Mouse (Mus musculus) olfactory bulb, adult 2 months (tissue): ENCODE measurements around the gene Erg28. TPM values are rescaled to one million over a fixed set of nuclear protein-coding genes. Genes with fewer than 3 reads are reported as not detected.

Experiments used
- H3K27ac ChIP-seq: fragments of 200-500 bp; 2 replicates; pipeline ENCODE4 v1.5.1; 2012; ENCODE audit warnings: low read depth, low read length; ENCODE audit not compliant: insufficient read depth
- H3K4me1 ChIP-seq: fragments of 200-500 bp; 2 replicates; pipeline ENCODE4 v1.6.1; 2012; ENCODE audit warnings: low read length; ENCODE audit not compliant: control insufficient read depth, insufficient read depth
- H3K4me3 ChIP-seq: fragments of 200-500 bp; 2 replicates; pipeline ENCODE4 v1.5.1; 2012; ENCODE audit warnings: mild to moderate bottlenecking, low read depth, low read length, moderate library complexity; ENCODE audit not compliant: insufficient read depth
- CTCF ChIP-seq: fragments of 200-500 bp; IDR thresholded peaks from 2 replicates; pipeline ENCODE4 v1.5.1; 2012; ENCODE audit warnings: low read depth, mild to moderate bottlenecking, low read length, moderate library complexity; ENCODE audit not compliant: insufficient read depth
- POLR2A ChIP-seq: fragments of 200-500 bp; IDR thresholded peaks from 2 replicates; pipeline ENCODE4 v1.6.1; 2012; ENCODE audit warnings: mild to moderate bottlenecking, low read depth, low read length, moderate library complexity; ENCODE audit not compliant: insufficient read depth
- WGBS: fragments of 180-500 bp; shearing (Covaris S2); methylation state at CpG from one replicate; pipeline ENCODE4 v1.1.7; 2018; 5-methylcytosine and 5-hydroxymethylcytosine counted together
- polyA plus RNA-seq: library from polyadenylated mRNA; stranded (reverse); fragments of >200 nt; gene quantifications from 2 replicates; pipeline ENCODE4 v1.2.4, GENCODE M21; 2012; ENCODE audit warnings: low replicate concordance; ENCODE audit not compliant: missing spikeins, insufficient read depth, insufficient read length

The Erg28 gene
- polyA plus RNA-seq, result not detected in 2 replicates

DNA sequence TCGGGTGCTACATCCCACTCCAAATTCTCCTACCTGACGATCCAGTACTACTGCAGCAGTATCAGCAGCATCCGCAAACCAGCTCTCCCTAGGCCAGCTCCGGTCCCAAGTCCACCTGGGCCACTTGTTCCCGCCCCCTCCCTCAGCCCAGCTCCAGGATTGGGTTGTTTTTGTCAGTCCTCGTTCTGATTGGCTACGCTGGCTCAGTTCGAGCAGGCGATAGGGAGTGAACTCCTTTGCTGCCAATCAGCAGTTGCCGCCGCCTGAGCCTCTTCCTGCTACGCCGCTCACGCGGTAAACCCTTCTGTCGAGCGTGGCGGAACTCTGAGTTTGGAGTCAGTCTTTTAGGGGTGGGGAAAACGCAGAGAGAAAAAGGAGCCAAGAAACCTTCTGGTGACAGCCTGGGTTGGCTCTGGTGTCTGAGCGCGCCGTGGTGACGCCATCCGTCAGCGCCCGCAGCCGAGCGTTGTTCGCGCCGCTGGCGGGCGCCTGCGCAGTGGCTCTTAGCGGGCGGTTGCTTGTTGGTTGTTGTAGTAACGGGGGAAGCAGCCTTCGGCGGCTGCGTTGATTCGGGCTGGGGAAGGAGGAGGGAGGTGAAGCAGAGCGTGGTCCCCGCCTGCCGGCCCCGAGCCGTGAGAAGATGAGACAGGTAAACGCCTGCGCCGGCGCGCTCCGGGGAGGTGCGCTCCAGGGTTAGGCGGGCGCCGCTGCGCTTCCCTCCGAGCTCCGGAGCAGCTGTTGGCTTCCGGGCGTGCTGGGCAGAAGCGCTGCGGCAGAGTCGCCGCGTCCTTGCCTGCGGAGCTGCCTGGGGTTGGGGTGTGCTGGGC is at the start of gene Erg28, which contains the start of gene Ttll5:
TSS of gene Erg28 (minus strand) at position 113 of the 827 bp plus-strand sequence.
TSS of gene Ttll5 (plus strand) at position 222 of the 827 bp plus-strand sequence.
- H3K27ac ChIP-seq, result peak within 1 kb of the TSS; percentile 93
- H3K4me1 ChIP-seq, result peaks cover 3% of the 10 kb centered on the region; the same call in 1 of the 2 replicates
- TF ChIP-seq POLR2A (peak; percentile 49), CTCF (no peak)
- H3K4me3 ChIP-seq, result peak within 1 kb of the TSS; percentile 91
- WGBS, result under 1% methylated on average over 67 of the region's 67 CpGs

DNA sequence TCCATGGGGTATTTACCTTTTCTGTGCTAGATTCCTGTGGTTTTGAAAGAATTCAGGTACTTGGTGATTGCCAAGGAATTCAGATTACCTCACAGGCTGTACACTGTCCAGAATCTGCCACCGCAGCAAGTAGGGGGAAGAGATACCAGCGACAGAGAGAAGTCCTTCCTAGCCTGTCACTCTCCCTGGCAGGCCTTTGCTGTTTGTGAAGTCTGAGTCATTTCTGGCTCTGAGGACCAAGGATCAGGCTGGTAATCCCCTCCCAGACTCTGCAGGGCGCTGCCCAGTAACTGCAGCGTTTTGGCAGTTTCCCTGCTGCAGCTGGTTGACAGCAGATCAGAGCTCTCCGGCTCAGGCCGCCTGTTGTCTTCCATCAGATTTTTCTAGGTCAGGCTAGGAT is 45.1 kb upstream of the Erg28 start:
- TF ChIP-seq POLR2A, result no peak
- TF ChIP-seq CTCF, result no peak
- Histone ChIP-seq H3K4me1 (peaks cover 4% of the 10 kb centered on the region), H3K4me3 (no peak overlapping the region), H3K27ac (peak overlapping the region; percentile 23; the same call in 1 of the 2 replicates)
- WGBS, result 30% methylated on average over 6 of the region's 6 CpGs

- Histone ChIP-seq H3K4me3 (no peak overlapping the region), H3K4me1 (peaks cover 7% of the 10 kb centered on the region), H3K27ac (no peak overlapping the region)
- TF ChIP-seq POLR2A (no peak), CTCF (no peak)
These were observed 42.8 kb upstream of the Erg28 start for GRCm38 (mm10) chr12:85867125-85867524.

DNA sequence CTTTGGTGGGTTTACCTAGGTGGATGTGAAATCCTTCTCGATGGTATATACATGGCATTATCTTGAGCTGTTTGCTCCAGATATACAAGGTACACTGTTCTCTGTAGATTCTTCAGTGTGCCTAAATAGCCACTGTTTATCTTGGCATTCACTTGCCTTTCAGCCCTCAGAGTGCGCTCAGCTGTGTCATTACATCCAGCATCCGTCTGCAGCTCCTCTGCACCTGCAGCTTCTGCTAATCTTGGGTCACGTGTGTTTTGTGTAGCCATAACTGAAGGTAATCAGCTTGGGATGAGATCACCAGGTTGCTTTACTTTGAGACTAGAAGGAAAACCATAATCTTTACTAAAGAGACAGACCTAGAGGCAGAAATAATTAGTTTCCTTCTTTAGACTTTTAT is 42.3 kb upstream of the Erg28 start:
- WGBS, result 68% methylated on average over 4 of the region's 4 CpGs
- TF ChIP-seq CTCF (no peak), POLR2A (no peak)
- Histone ChIP-seq H3K4me1 (peaks cover 7% of the 10 kb centered on the region), H3K27ac (no peak overlapping the region), H3K4me3 (no peak overlapping the region)

- peaks cover 7% of the 10 kb centered on the region for H3K4me1 ChIP-seq
These were observed 41.2 kb upstream of the Erg28 start for GRCm38 (mm10) chr12:85865526-85865925.

GRCm38 (mm10) chr12:85862514-85862913 is 38.2 kb upstream of the Erg28 start:
- 15% methylated on average over 2 of the region's 2 CpGs for WGBS
- Histone ChIP-seq H3K4me3 (no peak overlapping the region), H3K4me1 (peaks cover 4% of the 10 kb centered on the region), H3K27ac (peak overlapping the region; percentile 18)
- no peak for TF ChIP-seq CTCF
- no peak for TF ChIP-seq POLR2A

More at GRCm38 (mm10) chr12:85865526-85865925, 41.2 kb upstream of the Erg28 start:
- Histone ChIP-seq H3K27ac (no peak overlapping the region), H3K4me3 (no peak overlapping the region)
- WGBS, result 89% methylated on average over 3 of the region's 3 CpGs
- TF ChIP-seq CTCF, result no peak
- TF ChIP-seq POLR2A, result no peak

GRCm38 (mm10) chr12:85859511-85860189 is 35.3 kb upstream of the Erg28 start:
- H3K4me3 ChIP-seq, result no peak overlapping the region
- peaks cover 4% of the 10 kb centered on the region for H3K4me1 ChIP-seq
- no peak overlapping the region for H3K27ac ChIP-seq
- 66% methylated on average over 3 of the region's 3 CpGs for WGBS
- TF ChIP-seq CTCF, result no peak
- no peak for TF ChIP-seq POLR2A

DNA sequence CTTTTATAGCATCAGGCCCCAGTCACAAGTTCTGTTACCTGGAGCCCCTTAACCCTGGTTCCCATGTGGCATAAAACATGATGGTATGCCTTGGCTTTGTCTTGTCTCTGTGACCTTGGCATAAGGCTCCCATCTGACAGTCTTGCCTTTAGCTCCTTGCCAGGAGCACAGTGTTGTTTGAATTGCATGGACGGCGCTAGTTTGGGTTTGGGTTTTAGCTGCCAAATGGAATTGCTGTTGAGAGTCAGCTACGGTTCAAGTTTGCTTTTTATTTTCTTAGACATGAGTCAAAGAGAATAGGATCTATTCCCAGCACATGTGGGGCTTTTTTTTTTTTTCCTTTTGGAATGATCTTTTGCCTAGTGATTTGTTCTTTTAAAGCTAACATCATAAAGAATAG is 34.8 kb upstream of the Erg28 start:
- TF ChIP-seq POLR2A, result no peak
- TF ChIP-seq CTCF, result no peak
- Histone ChIP-seq H3K4me1 (peaks cover 4% of the 10 kb centered on the region), H3K27ac (no peak overlapping the region), H3K4me3 (no peak overlapping the region)
- WGBS, result 62% methylated on average over 3 of the region's 3 CpGs

GRCm38 (mm10) chr12:85857300-85857699 is 33.0 kb upstream of the Erg28 start:
- Histone ChIP-seq H3K4me3 (no peak overlapping the region), H3K27ac (no peak overlapping the region), H3K4me1 (no peaks in the 10 kb centered on the region)
- WGBS, result 93% methylated on average over 7 of the region's 7 CpGs
- TF ChIP-seq CTCF (no peak), POLR2A (no peak)
